In the genomic region with DNA sequence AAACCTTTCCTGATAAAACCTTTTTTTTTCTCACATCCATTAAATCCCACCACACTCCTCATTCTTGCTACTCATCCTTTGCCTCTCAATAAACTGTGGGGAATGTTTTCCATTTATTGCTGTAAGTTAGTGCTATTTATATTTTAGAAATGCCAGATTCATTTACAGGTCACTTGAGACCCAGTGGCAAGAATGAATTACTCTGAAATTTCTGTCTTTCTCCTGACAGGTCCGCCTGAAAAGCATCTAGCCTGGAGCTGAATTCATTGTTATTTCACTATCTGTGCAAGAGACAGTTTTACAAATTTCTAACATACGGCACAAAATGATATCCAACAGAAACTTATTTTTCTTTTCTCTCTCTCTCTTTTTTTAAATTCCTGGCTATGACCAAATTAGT, we compare ENCODE assay signal across 14 mouse cellular contexts.
"Had no signal": no experiment of that assay in that cellular context is flagged by ENCODE, and none has a peak within 500 bp of the region (broad histone marks: within the 10 kb centered on the region; RNA-seq: fewer than 3 reads in every experiment).

No protein-coding gene starts in this region.

- ATAC-seq: liver, embryonic 12.5 days had no signal

- H3K27ac ChIP-seq: liver, embryonic 12.5 days; liver, embryonic 14.5 days; midbrain, embryonic 12.5 days; neural tube, embryonic 12.5 days; stomach, embryonic 15.5 days; stomach, postnatal 0 days had no signal

- H3K27me3 ChIP-seq: liver, embryonic 12.5 days; midbrain, embryonic 12.5 days; neural tube, embryonic 12.5 days; stomach, embryonic 15.5 days had no signal

- H3K9me3 ChIP-seq: liver, embryonic 12.5 days; midbrain, embryonic 12.5 days; neural tube, embryonic 12.5 days; stomach, embryonic 15.5 days had no signal

- DNase-seq: lung, adult 18-20 months; lung, embryonic 14.5 days; lung, postnatal 10 days; lung, postnatal 4 days; right cerebral cortex, postnatal 14 days; thymus, adult 2 months; thymus, postnatal 25 days; thymus, postnatal 4 days had no signal

- H3K4me1 ChIP-seq: liver, embryonic 12.5 days; neural tube, embryonic 12.5 days; stomach, embryonic 15.5 days had no signal

- H3K9ac ChIP-seq: liver, embryonic 12.5 days; liver, embryonic 14.5 days; lung, embryonic 14.5 days; midbrain, embryonic 12.5 days; neural tube, embryonic 12.5 days; stomach, embryonic 15.5 days had no signal

- H3K36me3 ChIP-seq: liver, embryonic 12.5 days; midbrain, embryonic 12.5 days; neural tube, embryonic 12.5 days; stomach, embryonic 15.5 days had no signal

- H3K4me3 ChIP-seq: liver, embryonic 12.5 days; midbrain, embryonic 12.5 days; neural tube, embryonic 12.5 days; stomach, embryonic 15.5 days had no signal

- H3K4me2 ChIP-seq: liver, embryonic 12.5 days; lung, embryonic 14.5 days; midbrain, embryonic 12.5 days; neural tube, embryonic 12.5 days; stomach, embryonic 15.5 days had no signal
